Mouse (Mus musculus): Measurements from ENCODE around the gene 4930432K21Rik. TPM values are rescaled to one million over a fixed set of nuclear protein-coding genes. Genes with fewer than 3 reads are reported as not detected.

4930432K21Rik gene
- polyA plus RNA-seq, 1 experiment from 2014 or later, result 3.9 TPM

GRCm38 (mm10) chr8:84147324-84147766 lies 480 bp upstream of the 4930432K21Rik start:
- no peak for TF ChIP-seq CTCF (IDR thresholded peaks at IDR 0.05)
- in situ Hi-C loops (cut with MboI; ENCODE audit: low pct_unique_long_range_greater_than_20kb), result no loop called here
- H3K27me3 ChIP-seq, result no peaks in the 10 kb centered on the region
- POLR2A ChIA-PET, result interaction anchor here (0.6 kb wide), 1 partner anchor 38 kb away, joined by 4 read pairs; no protein-coding TSS in a partner anchor
- no peak for DNase-seq (ENCODE audit: low read depth, low spot score)
- CTCF ChIA-PET, result interaction anchor here (1.0 kb wide), 1 partner anchor 10 kb away, joined by 3 read pairs; no protein-coding TSS in a partner anchor
- peak; percentile 32 for ATAC-seq

- ChIA-PET CTCF (no interaction called here), POLR2A (interaction anchor here (0.6 kb wide), 1 partner anchor 510 kb away, joined by 8 read pairs; no protein-coding TSS in a partner anchor)
- ATAC-seq (no peak), DNase-seq (ENCODE audit: low read depth, low spot score) (no peak)
- H3K27me3 ChIP-seq, result no peaks in the 10 kb centered on the region
- in situ Hi-C loops (cut with MboI; ENCODE audit: low pct_unique_long_range_greater_than_20kb), result no loop called here
- TF ChIP-seq CTCF (IDR thresholded peaks at IDR 0.05), result no peak
These were observed 666 bp downstream of the 4930432K21Rik start for GRCm38 (mm10) chr8:84148531-84148850.

- ChIA-PET CTCF (no interaction called here), POLR2A (interaction anchor here (0.6 to 0.7 kb wide), 2 partner anchors 114 to 509 kb away, joined by 3 to 8 read pairs; no protein-coding TSS in a partner anchor)
- no peak for TF ChIP-seq CTCF (IDR thresholded peaks at IDR 0.05)
- DNase-seq (ENCODE audit: low read depth, low spot score) (no peak), ATAC-seq (no peak)
- in situ Hi-C loops (cut with MboI; ENCODE audit: low pct_unique_long_range_greater_than_20kb), result no loop called here
- no peaks in the 10 kb centered on the region for H3K27me3 ChIP-seq
These were observed 1.4 kb downstream of the 4930432K21Rik start for GRCm38 (mm10) chr8:84149181-84149580.

GRCm38 (mm10) chr8:84157620-84158019 lies 9.8 kb downstream of the 4930432K21Rik start:
- ATAC-seq (no peak), DNase-seq (ENCODE audit: low read depth, low spot score) (no peak)
- no peaks in the 10 kb centered on the region for H3K27me3 ChIP-seq
- in situ Hi-C loops (cut with MboI; ENCODE audit: low pct_unique_long_range_greater_than_20kb), result no loop called here
- POLR2A ChIA-PET, result no interaction called here
- CTCF ChIA-PET, result interaction anchor here (1.4 to 5.0 kb wide), 3 partner anchors 9 to 118 kb away, joined by 3 to 16 read pairs (median 5); partner anchors contain the start of gene Cc2d1a
- TF ChIP-seq CTCF (IDR thresholded peaks at IDR 0.05), result no peak

GRCm38 (mm10) chr8:84167696-84168095 lies 19.9 kb downstream of the 4930432K21Rik start:
- H3K27me3 ChIP-seq, result no peaks in the 10 kb centered on the region
- DNase-seq (ENCODE audit: low read depth, low spot score) (no peak), ATAC-seq (no peak)
- in situ Hi-C loops (cut with MboI; ENCODE audit: low pct_unique_long_range_greater_than_20kb), result no loop called here
- no peak for TF ChIP-seq CTCF (IDR thresholded peaks at IDR 0.05)
- ChIA-PET POLR2A (no interaction called here), CTCF (interaction anchor here (0.9 to 3.9 kb wide), 3 partner anchors 8 to 64 kb away, joined by 3 to 16 read pairs (median 3); no protein-coding TSS in a partner anchor)

- CTCF ChIA-PET, result interaction anchor here (1.4 kb wide), 1 partner anchor 160 kb away, joined by 4 read pairs; no protein-coding TSS in a partner anchor
- POLR2A ChIA-PET, result interaction anchor here (0.6 kb wide), 1 partner anchor 426 kb away, joined by 4 read pairs; no protein-coding TSS in a partner anchor
- no peak for TF ChIP-seq CTCF (IDR thresholded peaks at IDR 0.05)
- no peaks in the 10 kb centered on the region for H3K27me3 ChIP-seq
- ATAC-seq (no peak), DNase-seq (ENCODE audit: low read depth, low spot score) (no peak)
- in situ Hi-C loops (cut with MboI; ENCODE audit: low pct_unique_long_range_greater_than_20kb), result loop anchor here (5.0 to 10.0 kb wide), 2 partner anchors 133 to 165 kb away; partner anchors contain the start of gene 1700067K01Rik
These were observed 22.3 kb downstream of the 4930432K21Rik start for GRCm38 (mm10) chr8:84170096-84170495.

DNA sequence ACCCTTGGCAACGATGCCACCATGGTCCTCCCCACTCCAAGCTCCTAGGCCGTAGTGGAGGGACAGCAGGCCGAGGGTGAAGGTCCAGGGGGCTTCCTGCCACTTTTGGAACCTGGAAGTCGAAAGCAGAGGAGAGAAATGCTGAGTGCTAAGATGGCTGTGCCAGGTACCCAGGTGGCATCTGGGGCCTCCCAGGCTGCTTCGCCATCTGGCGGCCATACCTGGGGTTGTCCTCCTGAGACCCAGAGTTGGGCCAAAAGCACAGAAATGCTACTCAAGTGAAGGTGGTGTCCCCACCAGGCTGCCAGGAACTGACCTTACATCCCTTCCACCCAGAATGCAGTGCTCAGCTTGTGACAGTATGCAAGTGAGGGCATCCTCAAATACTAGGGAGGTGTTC lies 26.0 kb downstream of the 4930432K21Rik start:
- ChIA-PET POLR2A (interaction anchor here (0.5 to 1.5 kb wide), 3 partner anchors 9 to 43 kb away, joined by 3 read pairs; no protein-coding TSS in a partner anchor), CTCF (interaction anchor here (0.9 to 2.0 kb wide), 7 partner anchors 9 to 135 kb away, joined by 3 to 6 read pairs (median 3); no protein-coding TSS in a partner anchor)
- DNase-seq (ENCODE audit: low read depth, low spot score) (no peak), ATAC-seq (no peak)
- in situ Hi-C loops (cut with MboI; ENCODE audit: low pct_unique_long_range_greater_than_20kb), result loop anchor here (5.0 to 10.0 kb wide), 2 partner anchors 137 to 169 kb away; partner anchors contain the start of gene 1700067K01Rik
- TF ChIP-seq CTCF (IDR thresholded peaks at IDR 0.05), result peak; percentile 85
- no peaks in the 10 kb centered on the region for H3K27me3 ChIP-seq

GRCm38 (mm10) chr8:84176560-84176959 lies 28.7 kb downstream of the 4930432K21Rik start:
- ChIA-PET POLR2A (interaction anchor here (0.6 to 0.8 kb wide), 2 partner anchors 90 to 167 kb away, joined by 3 to 6 read pairs; no protein-coding TSS in a partner anchor), CTCF (interaction anchor here (0.8 to 1.5 kb wide), 2 partner anchors 9 kb away, joined by 3 read pairs; no protein-coding TSS in a partner anchor)
- ATAC-seq, result no peak
- in situ Hi-C loops (cut with MboI; ENCODE audit: low pct_unique_long_range_greater_than_20kb), result loop anchor here (10.0 kb wide), 1 partner anchor 172 kb away; the partner anchor contains the start of gene 1700067K01Rik
- no peaks in the 10 kb centered on the region for H3K27me3 ChIP-seq
- TF ChIP-seq CTCF (IDR thresholded peaks at IDR 0.05), result no peak
- no peak for DNase-seq (ENCODE audit: low read depth, low spot score)

GRCm38 (mm10) chr8:84177405-84177804 lies 29.6 kb downstream of the 4930432K21Rik start:
- TF ChIP-seq CTCF (IDR thresholded peaks at IDR 0.05), result no peak
- CTCF ChIA-PET, result no interaction called here
- H3K27me3 ChIP-seq, result no peaks in the 10 kb centered on the region
- ATAC-seq, result no peak
- no peak for DNase-seq (ENCODE audit: low read depth, low spot score)
- in situ Hi-C loops (cut with MboI; ENCODE audit: low pct_unique_long_range_greater_than_20kb), result loop anchor here (10.0 kb wide), 1 partner anchor 173 kb away; the partner anchor contains the start of gene 1700067K01Rik
- POLR2A ChIA-PET, result interaction anchor here (0.6 to 0.8 kb wide), 2 partner anchors 89 to 167 kb away, joined by 3 to 6 read pairs; no protein-coding TSS in a partner anchor

GRCm38 (mm10) chr8:84178592-84178991 lies 30.8 kb downstream of the 4930432K21Rik start:
- no peaks in the 10 kb centered on the region for H3K27me3 ChIP-seq
- ChIA-PET CTCF (no interaction called here), POLR2A (no interaction called here)
- no peak for TF ChIP-seq CTCF (IDR thresholded peaks at IDR 0.05)
- ATAC-seq, result no peak
- no peak for DNase-seq (ENCODE audit: low read depth, low spot score)
- in situ Hi-C loops (cut with MboI; ENCODE audit: low pct_unique_long_range_greater_than_20kb), result loop anchor here (10.0 kb wide), 1 partner anchor 174 kb away; the partner anchor contains the start of gene 1700067K01Rik

GRCm38 (mm10) chr8:84179946-84180345 lies 32.1 kb downstream of the 4930432K21Rik start:
- ChIA-PET CTCF (interaction anchor here (1.2 kb wide), 1 partner anchor 140 kb away, joined by 3 read pairs; no protein-coding TSS in a partner anchor), POLR2A (interaction anchor here (0.5 kb wide), 1 partner anchor 136 kb away, joined by 3 read pairs; no protein-coding TSS in a partner anchor)
- in situ Hi-C loops (cut with MboI; ENCODE audit: low pct_unique_long_range_greater_than_20kb), result loop anchor here (10.0 kb wide), 1 partner anchor 175 kb away; the partner anchor contains the start of gene 1700067K01Rik
- no peak for DNase-seq (ENCODE audit: low read depth, low spot score)
- ATAC-seq, result no peak
- no peak for TF ChIP-seq CTCF (IDR thresholded peaks at IDR 0.05)
- H3K27me3 ChIP-seq, result no peaks in the 10 kb centered on the region

Data from Patski (cell line).